Mouse (Mus musculus) NIH3T3 (cell line): ENCODE measurements at regions not wholly inside any gene's neighbourhood (a gene's known extent, or its start where the extent isn't known, plus 50 kb on each side); places are given as distances from the start of the nearest gene placed in this dataset.

Source experiments
- DNase-seq: peaks from one replicate; pipeline ENCODE4 v3.0.0-alpha.2; 2012; ENCODE audit warnings: low read depth

DNA sequence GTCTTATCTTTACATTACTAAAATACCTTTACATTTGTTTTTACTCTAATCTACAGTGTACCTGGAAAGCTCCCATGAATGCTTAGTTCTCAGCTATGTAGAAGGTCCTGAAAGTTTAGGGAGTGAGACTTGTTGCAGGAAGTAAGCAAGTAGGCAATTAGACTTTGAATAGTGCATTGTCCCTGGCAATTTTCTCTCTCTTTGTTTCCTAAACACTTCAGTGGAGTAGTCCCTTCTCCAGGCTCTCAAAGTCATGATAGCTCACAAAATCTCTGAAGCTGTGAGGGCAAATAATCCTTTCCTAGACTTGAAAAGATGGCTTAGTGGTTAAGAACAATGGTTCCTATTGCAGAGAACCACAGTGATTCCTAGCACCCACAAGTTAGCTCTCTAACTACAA lies 495.2 kb upstream of the 1700015G11Rik start:
- no peak for DNase-seq

DNA sequence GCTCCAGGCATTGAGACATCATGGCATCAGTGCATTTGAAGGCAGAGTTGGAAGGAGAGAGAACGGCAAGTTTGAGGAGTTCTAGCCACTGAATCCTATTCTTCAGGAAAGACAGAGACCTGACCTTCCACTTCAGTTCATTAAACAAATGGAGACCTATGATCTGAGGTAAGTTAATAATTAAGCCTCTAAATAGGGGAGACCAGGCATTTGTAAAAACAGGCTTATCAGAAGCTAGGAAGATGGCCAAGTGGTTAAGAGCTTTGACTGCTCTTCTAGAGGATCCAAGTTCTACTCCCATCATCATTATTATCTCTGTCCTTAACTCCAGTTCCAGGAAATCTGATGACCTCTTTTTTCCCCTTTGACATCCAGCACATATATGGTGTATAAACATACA lies 492.5 kb upstream of the 1700015G11Rik start:
- no peak for DNase-seq

DNA sequence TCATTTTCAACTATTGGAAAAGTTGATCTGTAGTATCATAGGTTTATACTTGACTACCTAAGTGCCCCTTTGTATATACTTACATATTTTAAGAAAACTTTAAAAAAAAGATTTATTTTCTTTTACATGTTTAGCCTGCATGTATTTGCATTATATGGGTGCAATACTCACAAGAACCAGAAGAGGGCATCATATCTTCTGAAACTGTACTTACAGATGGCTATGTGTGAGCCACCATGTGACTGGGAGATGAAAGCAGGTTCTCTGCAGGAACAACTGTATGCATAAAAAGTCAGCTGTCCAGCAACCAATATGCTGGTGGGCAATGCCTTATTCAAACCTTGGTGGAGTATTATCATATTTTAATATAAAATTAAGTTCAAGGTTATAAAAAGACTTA lies 451.6 kb upstream of the 1700015G11Rik start:
- DNase-seq, result peak; percentile 16

DNA sequence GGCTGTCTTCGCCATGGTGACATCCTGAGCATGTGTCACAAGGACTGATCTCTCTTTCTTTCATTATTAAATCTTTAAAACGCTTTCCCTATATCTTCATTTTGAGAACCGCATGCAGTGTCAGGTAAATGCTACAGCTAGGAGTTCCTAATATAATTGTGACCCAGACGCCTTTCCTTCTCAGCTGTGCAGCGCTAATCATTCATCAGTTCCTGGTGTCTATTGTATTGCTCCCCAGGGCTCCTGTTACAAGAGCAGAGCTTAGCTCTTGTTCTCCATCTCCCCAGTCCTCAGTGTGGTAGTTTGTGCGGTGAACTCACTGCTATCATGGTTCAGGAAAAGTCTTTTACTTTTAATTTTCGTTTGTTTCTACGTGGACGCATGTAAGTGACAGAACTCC lies 451.1 kb upstream of the 1700015G11Rik start:
- no peak for DNase-seq
